Mouse (Mus musculus): ENCODE data around the gene Edc3.

GRCm38 (mm10) chr9:57764147-57764973 is 56.0 kb downstream of the Edc3 start:
- TF ChIP-seq CTCF (IDR thresholded peaks at IDR 0.05; ENCODE audit: borderline replicate concordance, control insufficient read depth, extremely low read depth, insufficient read depth, low read length, poor library complexity) (no peak), POLR2A (IDR thresholded peaks at IDR 0.05; ENCODE audit: control insufficient read depth, extremely low read depth, insufficient read depth, low read length, poor library complexity) (no peak)
